Mouse (Mus musculus): ENCODE measurements at regions not wholly inside any gene's neighbourhood (a gene's known extent, or its start where the extent isn't known, plus 50 kb on each side); places are given as distances from the start of the nearest gene placed in this dataset.
A peak's percentile ranks its signal among the peaks of the same experiment; 100 is the strongest.

GRCm38 (mm10) chr16:10098511-10098910, 71.5 kb upstream of the Rpl39l start:
- no peak for DNase-seq (ENCODE audit: low read depth, low spot score)
- Histone ChIP-seq H3K36me3 (ENCODE audit: control insufficient read depth, insufficient read depth, low read length, poor library complexity, severe bottlenecking) (no peaks in the 10 kb centered on the region), H3K27me3 (ENCODE audit: control insufficient read depth, insufficient read depth, low read length, poor library complexity, severe bottlenecking) (no peaks in the 10 kb centered on the region)

GRCm38 (mm10) chr16:10088461-10089353, 81.3 kb upstream of the Rpl39l start:
- no peak for DNase-seq (ENCODE audit: low read depth, low spot score)

GRCm38 (mm10) chr16:10086341-10086740, 83.7 kb upstream of the Rpl39l start:
- no peaks in the 10 kb centered on the region for H3K36me3 ChIP-seq (ENCODE audit: control insufficient read depth, insufficient read depth, low read length, poor library complexity, severe bottlenecking)
- H3K27me3 ChIP-seq (ENCODE audit: control insufficient read depth, insufficient read depth, low read length, poor library complexity, severe bottlenecking), result no peaks in the 10 kb centered on the region
- no peak for DNase-seq (ENCODE audit: low read depth, low spot score)

More at GRCm38 (mm10) chr16:10088461-10089353, 81.3 kb upstream of the Rpl39l start:
- H3K27me3 ChIP-seq (ENCODE audit: control insufficient read depth, insufficient read depth, low read length, poor library complexity, severe bottlenecking), result no peaks in the 10 kb centered on the region
- H3K36me3 ChIP-seq (ENCODE audit: control insufficient read depth, insufficient read depth, low read length, poor library complexity, severe bottlenecking), result no peaks in the 10 kb centered on the region

- Histone ChIP-seq H3K36me3 (ENCODE audit: control insufficient read depth, insufficient read depth, low read length, poor library complexity, severe bottlenecking) (no peaks in the 10 kb centered on the region), H3K27me3 (ENCODE audit: control insufficient read depth, insufficient read depth, low read length, poor library complexity, severe bottlenecking) (no peaks in the 10 kb centered on the region)
- no peak for DNase-seq (ENCODE audit: low read depth, low spot score)
These were observed 84.6 kb upstream of the Rpl39l start for GRCm38 (mm10) chr16:10085429-10085828.

GRCm38 (mm10) chr16:10081751-10082150, 86.4 kb upstream of the Grin2a start:
- Histone ChIP-seq H3K36me3 (ENCODE audit: control insufficient read depth, insufficient read depth, low read length, poor library complexity, severe bottlenecking) (no peaks in the 10 kb centered on the region), H3K27me3 (ENCODE audit: control insufficient read depth, insufficient read depth, low read length, poor library complexity, severe bottlenecking) (no peaks in the 10 kb centered on the region)
- no peak for DNase-seq (ENCODE audit: low read depth, low spot score)

- H3K36me3 ChIP-seq (ENCODE audit: control insufficient read depth, insufficient read depth, low read length, poor library complexity, severe bottlenecking), result no peaks in the 10 kb centered on the region
- H3K27me3 ChIP-seq (ENCODE audit: control insufficient read depth, insufficient read depth, low read length, poor library complexity, severe bottlenecking), result no peaks in the 10 kb centered on the region
- DNase-seq (ENCODE audit: low read depth, low spot score), result no peak
These were observed 84.8 kb upstream of the Grin2a start for GRCm38 (mm10) chr16:10080121-10080679.

GRCm38 (mm10) chr16:10073158-10073557, 77.8 kb upstream of the Grin2a start:
- Histone ChIP-seq H3K36me3 (ENCODE audit: control insufficient read depth, insufficient read depth, low read length, poor library complexity, severe bottlenecking) (no peaks in the 10 kb centered on the region), H3K27me3 (ENCODE audit: control insufficient read depth, insufficient read depth, low read length, poor library complexity, severe bottlenecking) (no peaks in the 10 kb centered on the region)
- peak; percentile 30 for DNase-seq (ENCODE audit: low read depth, low spot score)

GRCm38 (mm10) chr16:10063491-10063890, 68.1 kb upstream of the Grin2a start:
- H3K36me3 ChIP-seq (ENCODE audit: control insufficient read depth, insufficient read depth, low read length, poor library complexity, severe bottlenecking), result no peaks in the 10 kb centered on the region

GRCm38 (mm10) chr16:10058094-10058493, 62.7 kb upstream of the Grin2a start:
- Histone ChIP-seq H3K27me3 (ENCODE audit: control insufficient read depth, insufficient read depth, low read length, poor library complexity, severe bottlenecking) (no peaks in the 10 kb centered on the region), H3K36me3 (ENCODE audit: control insufficient read depth, insufficient read depth, low read length, poor library complexity, severe bottlenecking) (no peaks in the 10 kb centered on the region)
- DNase-seq (ENCODE audit: low read depth, low spot score), result no peak

More at GRCm38 (mm10) chr16:10063491-10063890, 68.1 kb upstream of the Grin2a start:
- DNase-seq (ENCODE audit: low read depth, low spot score), result no peak
- H3K27me3 ChIP-seq (ENCODE audit: control insufficient read depth, insufficient read depth, low read length, poor library complexity, severe bottlenecking), result no peaks in the 10 kb centered on the region

Measured in splenic B cell, adult 2 months (primary cell).